Mouse (Mus musculus) heart, embryonic 14.5 days (tissue): ENCODE data around the gene Gm7879. TPM values are rescaled to one million over a fixed set of nuclear protein-coding genes. Genes with fewer than 3 reads are reported as not detected.
A peak's percentile ranks its signal among the peaks of the same experiment; 100 is the strongest.

Source experiments
- ATAC-seq: fragments of 200-750 bp; cut with Nextera tagmentation; 2 replicates; pipeline ENCODE4 v1.8.0; 2017; ENCODE audit warnings: low read depth, moderate TSS enrichment; ENCODE audit not compliant: insufficient number of reproducible peaks, insufficient read depth, low FRiP score
- H3K27ac ChIP-seq, 2 experiments: fragments of 200-500 bp in 1 of 2; fragments of 300-500 bp in 1 of 2; sonication (generic) in 1 of 2; replicated peaks in 1 of 2; 2 replicates each; pipeline ENCODE4 v1.5.1; 2012 to 2014; ENCODE audit warnings: low read depth in 2 of 2, low read length in 2 of 2, control low read depth in 1 of 2, mild to moderate bottlenecking in 1 of 2, mixed read lengths in 1 of 2; ENCODE audit not compliant: control insufficient read depth in 1 of 2, insufficient read depth in 1 of 2
- H3K27me3 ChIP-seq: fragments of 300-500 bp; sonication (generic); 2 replicates; pipeline ENCODE4 v1.6.1; 2014; ENCODE audit warnings: mild to moderate bottlenecking, low read length, control low read depth; ENCODE audit not compliant: control insufficient read depth, insufficient read depth
- H3K36me3 ChIP-seq: fragments of 300-500 bp; sonication (generic); 2 replicates; pipeline ENCODE4 v1.6.1; 2014; ENCODE audit warnings: mild to moderate bottlenecking, control low read depth, low read length, mixed read lengths; ENCODE audit not compliant: control insufficient read depth, insufficient read depth
- H3K4me1 ChIP-seq, 2 experiments: fragments of 200-500 bp in 1 of 2; fragments of 300-500 bp in 1 of 2; sonication (generic) in 1 of 2; 2 replicates each; pipeline ENCODE4 v1.6.1; 2012 to 2014; ENCODE audit warnings: low read length in 2 of 2, control low read depth in 1 of 2, mixed read lengths in 1 of 2; ENCODE audit not compliant: control insufficient read depth in 2 of 2, insufficient read depth in 2 of 2
- H3K4me2 ChIP-seq: fragments of 300-500 bp; sonication (generic); 2 replicates; pipeline ENCODE4 v1.6.1; 2014; ENCODE audit warnings: mild to moderate bottlenecking, low read length
- H3K4me3 ChIP-seq, 2 experiments: fragments of 200-500 bp in 1 of 2; fragments of 300-500 bp in 1 of 2; sonication (generic) in 1 of 2; 2 replicates each; pipeline ENCODE4 v1.5.1; 2012 to 2014; ENCODE audit warnings: low read length in 2 of 2, mild to moderate bottlenecking in 2 of 2, control low read depth in 1 of 2, low read depth in 1 of 2, moderate library complexity in 1 of 2; ENCODE audit not compliant: control insufficient read depth in 1 of 2, insufficient read depth in 1 of 2
- H3K9ac ChIP-seq: fragments of 300-500 bp; sonication (generic); 2 replicates; pipeline ENCODE4 v1.6.1; 2014; ENCODE audit warnings: mild to moderate bottlenecking, low read length
- H3K9me3 ChIP-seq: fragments of 300-500 bp; sonication (generic); 2 replicates; pipeline ENCODE4 v1.6.1; 2016; ENCODE audit warnings: low read length, control low read depth; ENCODE audit not compliant: control insufficient read depth
- WGBS: fragments of 180-500 bp; shearing (Covaris S2); extraction: QIAGEN DNeasy Blood & Tissue Kit; methylation state at CpG from one replicate; pipeline ENCODE4 v1.1.7; 2014; 5-methylcytosine and 5-hydroxymethylcytosine counted together
- polyA plus RNA-seq: library from polyadenylated mRNA; unstranded; fragments of >200 nt; fragmentation: Nextera tagmentation; extraction: Ambion mirVana; gene quantifications from 2 replicates; pipeline ENCODE4 v1.2.1, GENCODE M21; 2014

Gm7879 gene
- polyA plus RNA-seq, 1 experiment from 2014 or later = 0.35 TPM

DNA sequence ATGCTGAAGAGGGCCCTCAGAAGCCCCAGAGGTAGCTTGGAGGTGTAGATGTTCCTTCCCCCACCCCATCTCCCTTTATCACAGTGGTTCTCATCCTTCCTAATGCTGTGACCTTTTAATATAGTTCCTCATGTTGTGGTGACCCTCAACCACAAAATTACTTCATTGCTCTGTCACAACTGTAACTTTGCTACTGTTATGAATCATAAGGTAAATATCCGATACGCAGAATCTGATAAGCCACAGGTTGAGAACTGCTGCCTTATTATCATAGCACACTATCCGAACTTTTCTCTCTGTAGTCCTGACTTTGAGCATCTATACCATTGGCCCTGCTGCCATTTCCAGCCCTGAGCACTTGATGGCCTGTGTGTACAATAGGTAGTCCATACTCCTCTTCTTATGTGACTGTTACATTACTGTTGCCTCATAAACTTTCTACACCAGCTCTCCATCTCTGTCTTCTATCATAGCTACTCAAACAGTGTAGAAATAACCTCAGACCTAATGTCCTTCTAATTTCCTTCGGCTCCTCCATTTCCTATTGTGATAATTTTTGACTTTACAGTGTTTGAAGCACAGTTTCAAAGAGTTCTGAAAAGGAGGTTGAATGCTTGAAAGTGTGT lies 2.4 kb downstream of the Gm7879 start:
- 80% methylated on average over 4 of the region's 4 CpGs for WGBS
- H3K27ac ChIP-seq = no peak overlapping the region
- no peak overlapping the region for H3K9ac ChIP-seq
- H3K4me1 ChIP-seq = no peaks in the 10 kb centered on the region
- no peaks in the 10 kb centered on the region for H3K9me3 ChIP-seq
- H3K36me3 ChIP-seq = no peaks in the 10 kb centered on the region; the same call in 1 of the 2 replicates
- ATAC-seq = no peak
- H3K4me3 ChIP-seq = no peak overlapping the region
- no peak overlapping the region for H3K4me2 ChIP-seq
- H3K27me3 ChIP-seq = no peaks in the 10 kb centered on the region

DNA sequence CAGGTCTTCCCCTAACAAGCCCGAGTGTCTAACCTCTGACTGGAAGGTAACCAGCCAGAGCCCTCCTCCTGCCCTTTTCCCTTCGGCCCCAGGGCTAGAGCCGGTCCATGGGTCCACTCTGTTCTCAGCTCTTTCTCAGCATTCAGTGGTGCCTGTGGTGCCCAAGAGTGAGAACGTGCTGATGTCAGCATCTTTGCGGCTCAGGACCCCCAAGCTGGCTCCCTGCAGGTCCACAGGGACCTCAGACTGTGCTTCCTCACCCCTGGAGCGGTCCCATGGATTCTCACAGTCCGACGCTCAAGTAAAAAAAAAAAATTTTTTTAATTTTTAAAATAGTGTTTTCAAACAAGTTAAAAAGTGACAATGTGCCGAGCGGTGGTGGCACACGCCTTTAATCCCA lies 8.9 kb downstream of the Gm7879 start:
- H3K4me3 ChIP-seq = no peak overlapping the region
- no peaks in the 10 kb centered on the region for H3K9me3 ChIP-seq
- no peaks in the 10 kb centered on the region for H3K4me1 ChIP-seq
- H3K27ac ChIP-seq = no peak overlapping the region
- H3K36me3 ChIP-seq = no peaks in the 10 kb centered on the region
- ATAC-seq = no peak
- H3K4me2 ChIP-seq = no peak overlapping the region
- no peak overlapping the region for H3K9ac ChIP-seq
- 86% methylated on average over 11 of the region's 11 CpGs for WGBS
- no peaks in the 10 kb centered on the region for H3K27me3 ChIP-seq

DNA sequence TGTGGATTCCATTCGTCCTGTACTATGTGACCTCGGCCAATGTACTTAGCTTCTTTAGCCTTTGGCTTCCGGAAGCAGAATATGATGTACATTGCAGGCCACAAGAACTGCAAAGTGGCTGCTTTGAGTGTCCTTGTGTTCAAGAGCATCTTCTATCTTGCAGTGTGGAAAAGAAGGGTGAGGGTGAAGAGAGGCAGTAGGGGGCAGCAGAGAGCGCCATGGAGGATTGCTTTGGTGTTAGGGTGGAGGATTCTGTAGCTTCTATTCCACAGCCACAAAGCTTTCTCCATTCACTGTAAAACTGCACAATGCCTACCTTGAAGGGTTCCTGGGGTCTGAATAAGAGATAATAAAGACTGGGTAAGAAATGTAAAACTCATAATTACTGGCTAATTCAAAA lies 11.0 kb downstream of the Gm7879 start:
- no peaks in the 10 kb centered on the region for H3K4me1 ChIP-seq
- no peak overlapping the region for H3K4me2 ChIP-seq
- no peak overlapping the region for H3K9ac ChIP-seq
- H3K36me3 ChIP-seq = no peaks in the 10 kb centered on the region
- ATAC-seq = no peak
- no peaks in the 10 kb centered on the region for H3K27me3 ChIP-seq
- H3K27ac ChIP-seq = no peak overlapping the region
- no peak overlapping the region for H3K4me3 ChIP-seq
- 24% methylated on average over 4 of the region's 4 CpGs for WGBS
- H3K9me3 ChIP-seq = no peaks in the 10 kb centered on the region

DNA sequence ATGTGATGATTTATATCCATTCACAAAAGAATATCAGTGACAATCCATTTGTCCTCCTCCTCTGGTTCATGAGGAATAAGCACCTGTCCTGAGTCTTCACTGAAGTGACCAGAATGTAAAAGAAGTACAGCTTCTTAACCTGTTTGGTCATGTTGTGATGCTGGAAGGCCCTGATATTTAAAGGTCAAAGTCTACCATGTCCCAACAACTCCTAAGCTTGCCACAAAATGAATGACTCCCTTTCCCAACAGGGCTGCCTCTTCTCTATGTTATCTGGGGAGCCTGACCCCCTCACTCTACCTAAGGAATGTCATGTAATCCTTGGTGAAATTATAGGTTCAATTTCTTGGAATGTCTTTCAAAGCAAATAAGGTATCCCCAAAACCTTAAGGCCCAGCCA lies 14.8 kb downstream of the Gm7879 start:
- no peak for ATAC-seq
- Histone ChIP-seq H3K9ac (no peak overlapping the region), H3K4me2 (no peak overlapping the region), H3K27ac (no peak overlapping the region), H3K9me3 (no peaks in the 10 kb centered on the region), H3K4me1 (no peaks in the 10 kb centered on the region), H3K36me3 (no peaks in the 10 kb centered on the region), H3K27me3 (no peaks in the 10 kb centered on the region), H3K4me3 (no peak overlapping the region)

DNA sequence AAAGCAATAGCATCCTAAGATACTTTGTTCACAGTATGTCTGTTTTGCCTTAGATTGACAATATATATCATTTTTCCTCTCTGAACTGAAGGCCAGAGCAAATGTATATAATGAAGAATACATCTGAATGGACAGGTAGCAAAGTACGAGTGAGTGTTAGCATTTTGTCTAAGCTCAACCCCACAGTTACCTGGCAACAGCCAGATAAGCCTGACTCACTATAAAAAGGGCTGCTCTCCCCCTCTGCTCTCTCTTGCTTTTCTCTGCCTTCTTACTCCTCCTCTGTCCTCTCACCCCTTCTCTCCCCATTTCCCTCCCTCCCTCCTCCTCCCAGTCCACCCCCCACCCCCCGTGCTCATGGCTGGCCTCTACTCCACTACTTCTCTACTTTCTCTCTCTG lies 20.3 kb downstream of the Gm7879 start:
- Histone ChIP-seq H3K4me3 (no peak overlapping the region), H3K4me2 (no peak overlapping the region), H3K4me1 (no peaks in the 10 kb centered on the region), H3K9ac (no peak overlapping the region), H3K9me3 (no peaks in the 10 kb centered on the region), H3K36me3 (no peaks in the 10 kb centered on the region), H3K27me3 (no peaks in the 10 kb centered on the region), H3K27ac (no peak overlapping the region)
- ATAC-seq = no peak
- 21% methylated on average over 2 of the region's 2 CpGs for WGBS

DNA sequence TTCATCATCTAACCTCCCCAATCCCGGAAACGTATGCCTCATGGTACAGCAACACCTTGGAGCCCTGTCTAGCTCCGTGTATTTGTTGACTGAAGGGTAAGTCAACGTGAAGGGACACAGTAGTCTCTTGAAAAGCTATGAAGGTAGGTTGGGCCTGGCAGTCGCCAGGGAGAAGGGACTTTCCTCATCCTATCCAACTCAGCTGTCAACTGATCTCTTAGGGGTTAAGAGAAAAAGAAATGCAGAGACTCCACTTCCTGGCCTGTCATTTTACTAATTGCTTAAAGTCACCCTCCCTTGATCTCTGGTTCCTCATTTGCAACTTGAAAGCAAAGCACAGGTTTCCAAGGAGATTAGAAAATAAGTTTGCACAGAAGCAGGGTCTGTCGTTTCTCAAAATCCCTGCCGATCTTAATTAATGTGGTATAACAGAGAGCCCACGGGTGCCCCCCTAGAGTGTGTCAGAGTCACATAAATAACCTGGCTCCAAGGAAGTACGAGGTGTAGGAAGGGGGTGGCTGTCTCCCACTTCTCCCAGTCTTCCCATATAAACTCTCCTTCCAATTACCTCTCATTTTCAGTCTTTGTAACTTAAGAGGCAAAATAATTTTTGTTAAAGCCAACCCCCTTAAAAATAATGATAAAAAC lies 34.5 kb downstream of the Gm7879 start:
- ATAC-seq = no peak
- Histone ChIP-seq H3K4me2 (peak overlapping the region; percentile 81), H3K9me3 (no peaks in the 10 kb centered on the region), H3K4me3 (peak overlapping the region in 1 of 2 experiments; percentile 41; a peak in 2 of 4 replicates), H3K27ac (no peak overlapping the region), H3K27me3 (no peaks in the 10 kb centered on the region; the same call in 1 of the 2 replicates), H3K4me1 (peaks cover 7 to 10% of the 10 kb centered on the region in 2 experiments; a peak in 3 of 4 replicates), H3K36me3 (no peaks in the 10 kb centered on the region), H3K9ac (no peak overlapping the region; the same call in 1 of the 2 replicates)
- 49% methylated on average over 9 of the region's 9 CpGs for WGBS

DNA sequence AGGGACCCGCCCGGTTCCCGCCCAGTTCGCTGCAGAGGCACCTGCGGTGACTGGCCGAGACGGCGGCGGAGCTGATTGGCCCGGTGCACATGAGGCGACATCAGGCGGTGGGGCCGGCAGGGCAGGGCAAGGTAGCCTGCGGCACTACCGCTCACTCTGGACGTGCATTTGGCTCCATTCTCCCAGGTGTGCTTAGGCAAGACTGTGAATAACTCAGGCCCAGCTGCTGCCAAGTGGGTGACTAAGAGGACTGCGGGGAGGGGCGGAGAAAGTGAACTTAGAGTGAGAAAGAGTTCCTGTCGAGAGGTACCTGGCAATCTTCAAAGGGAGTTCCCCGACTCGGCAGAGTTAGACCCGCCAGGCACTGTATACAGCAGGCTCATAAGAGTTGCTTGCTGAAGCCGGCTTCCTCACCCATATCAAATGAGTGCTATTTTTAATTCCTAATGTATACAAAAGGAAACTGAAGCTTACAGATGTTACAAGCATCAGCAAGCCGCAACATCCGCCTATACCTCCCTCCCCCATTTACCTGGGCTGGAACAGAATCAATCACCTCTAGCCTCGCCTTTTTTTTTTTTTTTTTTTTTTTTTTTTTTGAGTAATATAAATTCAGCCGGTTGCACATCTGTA lies 35.3 kb downstream of the Gm7879 start:
- Histone ChIP-seq H3K27me3 (no peaks in the 10 kb centered on the region; the same call in 1 of the 2 replicates), H3K4me3 (peak overlapping the region; percentile 41 to 49), H3K9ac (peak overlapping the region; percentile 45; the same call in 1 of the 2 replicates), H3K4me2 (peak overlapping the region; percentile 81), H3K4me1 (peaks cover 7 to 10% of the 10 kb centered on the region in 2 experiments; a peak in 3 of 4 replicates), H3K36me3 (no peaks in the 10 kb centered on the region), H3K9me3 (no peaks in the 10 kb centered on the region), H3K27ac (peak overlapping the region in 1 of 2 experiments; percentile 33; a peak in 1 of 4 replicates)
- 0 out of 2 replicates have a peak, but pooled peaks have one; percentile 64 for ATAC-seq
- WGBS = 1% methylated on average over 27 of the region's 27 CpGs
